Mouse (Mus musculus): Measurements from ENCODE around the gene Bgn. TPM values are rescaled to one million over a fixed set of nuclear protein-coding genes. Genes with fewer than 3 reads are reported as not detected.

Gene Bgn
- total RNA-seq (2023), result 1 to 10 TPM; 2.3 to 2.5 TPM

DNA sequence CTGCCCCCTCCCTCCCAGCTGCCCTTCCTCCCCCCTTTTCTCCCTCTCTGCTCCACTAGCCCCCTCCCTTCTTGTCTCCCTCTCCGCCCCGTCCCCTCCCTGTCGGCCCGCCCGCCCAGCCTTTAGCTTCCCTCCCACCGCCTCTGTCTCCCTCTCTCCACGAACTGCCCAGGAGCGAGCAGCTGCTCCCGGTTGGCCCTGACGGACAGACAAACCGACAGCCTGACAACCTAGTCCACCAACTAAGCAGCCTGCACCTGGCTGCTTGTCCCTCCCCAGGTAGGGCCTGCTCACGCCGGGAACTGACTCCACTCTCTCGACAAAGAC, at the start of gene Bgn:
TSS of gene Bgn (plus strand) at position 119 of the 327 bp plus-strand sequence.

DNA sequence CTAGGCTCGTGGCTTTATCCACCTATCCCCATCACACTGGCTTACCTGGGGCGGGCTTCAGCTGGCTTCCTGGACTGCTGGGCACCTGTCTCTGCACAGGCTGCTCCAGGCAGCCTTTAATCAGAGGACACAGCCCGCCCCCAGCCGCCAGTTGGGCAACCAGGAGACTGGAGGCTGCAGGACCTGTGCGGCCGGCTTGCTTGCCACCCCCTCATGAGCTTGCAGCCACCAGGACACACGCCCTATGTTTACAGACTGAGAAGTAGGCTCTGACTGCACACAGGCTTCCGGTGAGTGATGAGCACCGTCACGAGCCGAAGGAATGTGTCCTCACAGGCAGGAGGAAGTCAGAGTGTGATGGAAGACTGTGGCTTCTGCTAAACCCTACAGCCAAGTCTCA, 48.1 kb upstream of the Bgn start, which contains the start of gene Trex2:
TSS of gene Trex2 (minus strand) at position 93 of the 400 bp plus-strand sequence.

DNA sequence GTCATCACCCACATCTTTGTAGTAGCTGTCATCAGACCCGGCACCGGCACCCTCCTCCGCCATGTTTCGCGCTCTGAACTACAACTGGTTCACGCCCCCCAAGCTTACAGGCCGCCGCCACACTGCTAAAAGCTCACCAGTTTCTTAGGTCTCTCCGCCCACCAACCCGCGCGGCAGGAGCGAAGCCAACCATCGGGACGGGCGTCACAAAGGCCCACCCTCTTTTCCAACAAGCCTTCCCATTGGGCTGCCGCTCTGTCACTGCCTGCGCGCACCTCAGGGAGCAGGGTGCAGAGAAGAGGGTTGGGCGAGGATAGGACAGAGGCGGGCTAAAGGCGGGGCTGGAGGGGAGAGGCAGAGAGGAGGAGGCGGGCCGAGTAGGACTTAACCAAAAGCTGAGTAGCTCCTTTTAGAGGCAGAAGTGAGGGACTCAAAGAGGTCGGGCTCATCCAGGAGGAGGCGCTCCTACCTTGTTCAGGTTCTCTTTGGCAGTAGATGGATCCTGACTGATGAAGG, 24.5 kb upstream of the Bgn start, which contains the start of gene Haus7:
TSS of gene Haus7 (minus strand) at position 168 of the 516 bp plus-strand sequence.

Other genes with a start within 250 kb of the Bgn start
- gene Xlr4c, start 240.5 kb upstream of the Bgn start, total RNA-seq (2023), result 1 to 10 TPM in 1 of 2 experiments, under 1 TPM in 1; 0.49 to 3.8 TPM
- not detected for gene Xlr3c, start 218.2 kb upstream of the Bgn start, total RNA-seq (2023)
- gene Xlr5a, start 190.6 kb upstream of the Bgn start, total RNA-seq (2023), result not detected
- gene Xlr5c, start 190.6 kb upstream of the Bgn start, total RNA-seq (2023), result not detected
- not detected for gene Gm45015, start 146.8 kb upstream of the Bgn start, total RNA-seq (2023)
- 1 to 10 TPM; 7.2 to 8.5 TPM for gene Zfp275, start 141.0 kb upstream of the Bgn start, total RNA-seq (2023)
- gene Gm18336, start 84.9 kb upstream of the Bgn start, total RNA-seq (2023), result not detected
- gene Zfp92, start 72.5 kb upstream of the Bgn start, total RNA-seq (2023), result not detected
- not detected for gene Trex2, start 48.3 kb upstream of the Bgn start, total RNA-seq (2023)
- gene Haus7, start 24.6 kb upstream of the Bgn start, total RNA-seq (2023), result 10 to 100 TPM in 1 of 2 experiments, 1 to 10 TPM in 1; 9.9 to 14.4 TPM
- not detected for gene Atp2b3, start 19.5 kb downstream of the Bgn start, total RNA-seq (2023)
- gene Dusp9, start 155.8 kb downstream of the Bgn start, total RNA-seq (2023), result under 1 TPM; 0.13 TPM
- gene Pnck, start 176.5 kb downstream of the Bgn start, total RNA-seq (2023), result not detected
- gene Slc6a8, start 189.5 kb downstream of the Bgn start, total RNA-seq (2023), result under 1 TPM; 0.22 to 0.57 TPM
- gene Bcap31, start 232.6 kb downstream of the Bgn start, total RNA-seq (2023), result 10 to 100 TPM; 83.3 to 89.0 TPM
- 10 to 100 TPM; 83.3 to 92.9 TPM for gene Abcd1, start 233.0 kb downstream of the Bgn start, total RNA-seq (2023)